Mouse (Mus musculus): ENCODE data around the gene Nbdy.

Gene Nbdy

DNA sequence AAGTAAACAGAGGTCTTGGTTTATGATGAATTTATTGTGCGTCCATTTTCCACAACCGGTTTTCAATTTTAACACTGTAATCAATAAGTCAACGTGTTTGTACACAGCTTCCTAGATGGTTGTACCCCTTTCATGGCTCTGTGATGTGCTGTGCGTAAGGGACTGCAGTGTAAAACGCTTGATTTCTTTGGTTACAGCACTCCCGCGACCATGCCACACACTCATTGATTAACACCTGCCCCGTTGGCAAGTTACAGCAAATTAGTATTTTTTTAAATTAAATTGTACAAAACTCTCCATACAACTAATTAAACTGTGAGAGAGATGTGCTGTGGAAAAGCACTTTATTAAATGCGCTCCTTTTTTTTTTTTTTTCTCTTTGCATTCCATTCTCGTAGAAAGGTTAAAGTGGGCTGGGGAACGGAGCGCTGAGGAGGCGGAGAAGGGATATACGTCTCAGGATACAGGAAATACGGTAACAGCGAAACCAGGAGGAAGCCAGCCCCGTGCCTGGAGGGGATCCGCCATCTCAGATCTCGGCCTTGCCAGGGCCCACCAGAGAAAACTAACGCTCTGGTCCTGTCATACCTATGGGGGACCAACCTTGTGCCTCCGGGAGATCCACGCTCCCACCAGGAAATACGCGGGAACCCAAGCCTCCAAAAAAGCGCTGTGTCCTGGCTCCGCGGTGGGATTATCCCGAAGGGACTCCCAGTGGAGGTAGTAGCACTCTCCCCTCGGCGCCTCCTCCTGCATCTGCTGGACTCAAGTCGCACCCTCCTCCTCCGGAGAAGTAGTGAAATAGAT is at the start of gene Nbdy:
Gene Nbdy (plus strand): TSS at position 481 of the 807 bp plus-strand sequence.
- peak; percentile 35 to 39 for DNase-seq (ENCODE audit: low spot score in 2 of 2)

DNA sequence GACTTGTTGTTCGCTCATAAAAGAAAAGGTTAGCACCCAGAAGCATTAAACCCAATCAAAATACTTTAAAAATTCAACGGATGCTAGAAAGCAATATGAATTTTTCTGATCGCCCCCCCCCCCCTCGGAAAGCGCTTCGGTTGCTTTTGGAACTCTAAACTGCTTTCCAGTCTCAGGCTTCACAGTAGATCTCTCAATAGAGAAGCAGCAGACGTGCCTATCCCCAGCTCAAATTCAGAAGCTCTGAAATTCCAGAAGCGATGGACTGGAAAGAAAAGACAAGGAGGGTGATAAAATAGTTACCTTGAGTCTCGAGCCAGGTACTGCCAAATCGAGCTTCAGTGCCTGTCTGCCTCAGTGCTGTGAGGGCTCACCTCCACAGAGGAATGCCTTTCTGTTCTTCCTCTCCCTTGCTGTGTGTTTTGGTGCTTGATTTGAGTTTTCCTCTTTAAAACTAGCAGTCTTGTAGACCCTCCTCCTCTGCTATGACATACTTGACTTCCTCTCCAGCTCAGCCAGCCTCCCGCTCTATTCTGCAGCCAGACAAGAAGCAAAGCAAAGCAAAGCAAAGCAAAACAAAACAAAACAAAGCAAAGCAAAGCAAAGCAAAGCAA is 27.5 kb upstream of the Nbdy start, which contains the start of gene Kctd12b:
Gene Kctd12b (minus strand): TSS at position 610 of the 614 bp plus-strand sequence.
- DNase-seq (ENCODE audit: low spot score in 2 of 2) = no peak

DNA sequence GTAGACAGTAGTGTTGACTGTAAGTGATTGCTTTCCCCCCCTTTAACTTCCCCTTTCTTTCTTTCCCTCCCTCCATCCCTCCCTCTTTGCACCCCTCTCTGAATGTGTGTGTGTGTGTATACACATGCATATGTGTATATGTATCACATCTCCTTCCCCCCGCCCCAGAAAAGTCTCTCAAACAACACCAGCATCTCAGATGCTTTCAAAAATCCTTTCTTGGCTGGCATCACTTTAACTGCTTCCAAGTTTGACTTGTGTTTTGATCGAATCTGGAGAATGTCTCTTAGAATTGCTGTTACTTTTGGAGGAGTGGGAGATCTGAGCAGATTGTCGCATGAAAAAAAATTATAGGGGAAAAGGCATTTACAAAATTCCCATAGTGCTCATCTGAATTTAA is 22.9 kb upstream of the Nbdy start:
- no peak for DNase-seq (ENCODE audit: low spot score in 2 of 2)

GRCm38 (mm10) chrX:153707735-153708134 is 15.7 kb upstream of the Nbdy start:
- DNase-seq (ENCODE audit: low spot score in 2 of 2) = no peak

DNA sequence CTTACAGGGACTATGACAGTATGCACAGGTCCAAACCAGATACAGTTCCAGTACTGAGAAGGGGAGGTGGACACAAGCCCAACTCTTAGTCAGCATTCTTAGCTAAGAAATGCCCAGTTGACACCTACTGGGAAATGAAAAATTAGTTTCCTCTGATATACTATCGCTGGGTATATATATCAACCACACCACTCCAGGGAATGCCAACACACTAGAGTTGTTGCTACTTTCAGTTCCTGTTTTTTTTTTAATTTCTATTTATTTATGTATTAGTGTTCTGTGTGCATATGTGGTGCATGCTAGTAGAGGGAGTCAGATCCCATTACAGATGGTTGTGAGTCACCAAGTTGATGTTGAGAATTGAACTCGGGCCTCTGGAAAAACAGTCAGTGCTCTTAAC is 6.7 kb upstream of the Nbdy start:
- no peak for DNase-seq (ENCODE audit: low spot score in 2 of 2)

- DNase-seq (ENCODE audit: low spot score in 2 of 2) = no peak
Observed at GRCm38 (mm10) chrX:153719602-153720001, 3.8 kb upstream of the Nbdy start.

GRCm38 (mm10) chrX:153724400-153724799 is 1.0 kb downstream of the Nbdy start:
- DNase-seq (ENCODE audit: low spot score in 2 of 2) = no peak

GRCm38 (mm10) chrX:153735697-153736096 is 12.3 kb downstream of the Nbdy start:
- no peak for DNase-seq (ENCODE audit: low spot score in 2 of 2)

DNA sequence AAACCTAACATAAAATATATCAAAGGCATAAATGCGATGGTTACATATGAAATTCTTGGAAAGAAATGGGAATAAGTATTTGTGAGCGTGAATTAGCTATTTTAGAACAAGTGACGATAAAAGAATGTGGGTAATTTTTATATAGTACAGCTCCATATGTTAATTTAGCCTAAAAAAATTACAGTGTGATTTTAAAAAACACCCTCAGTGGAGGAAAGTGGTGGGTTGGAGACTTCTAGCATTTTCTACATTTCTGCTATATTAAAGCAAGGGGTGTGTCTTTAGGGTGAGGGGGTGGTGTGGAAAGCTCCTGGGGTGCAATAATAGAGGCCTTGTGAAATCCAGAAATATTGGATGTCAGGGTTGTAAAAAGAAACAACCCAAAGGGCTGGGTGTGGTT is 19.1 kb downstream of the Nbdy start:
- DNase-seq (ENCODE audit: low spot score in 2 of 2) = no peak

- no peak for DNase-seq (ENCODE audit: low spot score in 2 of 2)
Observed at GRCm38 (mm10) chrX:153749230-153749629, 25.8 kb downstream of the Nbdy start.
